Mouse (Mus musculus) ovary, postnatal 10 days (tissue): ENCODE results near the gene Ppp4r3b.
A peak's percentile ranks its signal among the peaks of the same experiment; 100 is the strongest.

ENCODE experiments used
- DNase-seq: peaks from one replicate; pipeline ENCODE4 v3.0.0; 2022; ENCODE audit warnings: low spot score

Gene Ppp4r3b

GRCm38 (mm10) chr11:29172563-29173124, at the start of gene Ppp4r3b:
Ppp4r3b (plus strand) TSS chr11:29172890.
- peak; percentile 87 for DNase-seq

GRCm38 (mm10) chr11:29129862-29130384, 42.8 kb upstream of the Ppp4r3b start:
- DNase-seq: no peak

GRCm38 (mm10) chr11:29130385-29131355, 42.0 kb upstream of the Ppp4r3b start, which contains the start of gene Pnpt1:
Pnpt1 (plus strand) TSS chr11:29130744.
- DNase-seq: peak; percentile 82

- DNase-seq: no peak
These were observed 32.0 kb upstream of the Ppp4r3b start for GRCm38 (mm10) chr11:29140671-29141070.

GRCm38 (mm10) chr11:29148901-29149300, 23.8 kb upstream of the Ppp4r3b start:
- no peak for DNase-seq

- no peak for DNase-seq
These were observed 9.1 kb upstream of the Ppp4r3b start for GRCm38 (mm10) chr11:29163569-29163968.

GRCm38 (mm10) chr11:29171959-29172391, 715 bp upstream of the Ppp4r3b start:
- peak; percentile 3 for DNase-seq

- DNase-seq: peak; percentile 46
These were observed 488 bp downstream of the Ppp4r3b start for GRCm38 (mm10) chr11:29173125-29173631.

GRCm38 (mm10) chr11:29173706-29174436, 1.2 kb downstream of the Ppp4r3b start:
- no peak for DNase-seq

- DNase-seq: no peak
These were observed 6.6 kb downstream of the Ppp4r3b start for GRCm38 (mm10) chr11:29179319-29179718.

GRCm38 (mm10) chr11:29180657-29181056, 8.0 kb downstream of the Ppp4r3b start:
- no peak for DNase-seq

GRCm38 (mm10) chr11:29181751-29182150, 9.1 kb downstream of the Ppp4r3b start:
- DNase-seq: no peak

- no peak for DNase-seq
These were observed 16.3 kb downstream of the Ppp4r3b start for GRCm38 (mm10) chr11:29188981-29189380.

GRCm38 (mm10) chr11:29203653-29204052, 31.0 kb downstream of the Ppp4r3b start:
- DNase-seq: no peak

GRCm38 (mm10) chr11:29209774-29210173, 37.1 kb downstream of the Ppp4r3b start:
- DNase-seq: no peak

- no peak for DNase-seq
These were observed 43.5 kb downstream of the Ppp4r3b start for GRCm38 (mm10) chr11:29216196-29216595.

- no peak for DNase-seq
These were observed 46.4 kb downstream of the Ppp4r3b start for GRCm38 (mm10) chr11:29219055-29219454.

- no peak for DNase-seq
These were observed 49.6 kb downstream of the Ppp4r3b start for GRCm38 (mm10) chr11:29222310-29222709.

GRCm38 (mm10) chr11:29224754-29225153, 52.1 kb downstream of the Ppp4r3b start:
- DNase-seq: no peak

GRCm38 (mm10) chr11:29228957-29229356, 56.3 kb downstream of the Ppp4r3b start:
- DNase-seq: no peak

- no peak for DNase-seq
These were observed 60.9 kb downstream of the Ppp4r3b start for GRCm38 (mm10) chr11:29233569-29233968.

GRCm38 (mm10) chr11:29237364-29237763, 64.7 kb downstream of the Ppp4r3b start:
- DNase-seq: no peak
